Mouse (Mus musculus) heart, embryonic 13.5 days (tissue): ENCODE results near the gene Ggcx. TPM values are rescaled to one million over a fixed set of nuclear protein-coding genes. Genes with fewer than 3 reads are reported as not detected.
"Not testable (repeated sequence)": the region's sequence is repeated elsewhere in the genome, so short reads cannot be mapped to it uniquely, and the experiment has no call there.

ENCODE experiments used
- ATAC-seq: fragments of 200-750 bp; cut with Nextera tagmentation; 2 replicates; pipeline ENCODE4 v1.8.0; 2017; ENCODE audit warnings: moderate TSS enrichment; ENCODE audit not compliant: insufficient number of reproducible peaks, low FRiP score, low TSS enrichment; ENCODE audit errors: extremely low read depth
- H3K27ac ChIP-seq: fragments of 300-500 bp; sonication (generic); replicated peaks from 2 replicates; pipeline ENCODE4 v1.5.1; 2015; ENCODE audit warnings: moderate library complexity, mild to moderate bottlenecking, inconsistent platforms
- H3K27me3 ChIP-seq: fragments of 300-500 bp; sonication (generic); replicated peaks from 2 replicates; pipeline ENCODE4 v1.6.1; 2015; ENCODE audit warnings: mild to moderate bottlenecking, inconsistent platforms
- H3K36me3 ChIP-seq: fragments of 300-500 bp; sonication (generic); 2 replicates; pipeline ENCODE4 v1.6.1; 2015; ENCODE audit warnings: mild to moderate bottlenecking, inconsistent platforms
- H3K4me1 ChIP-seq: fragments of 300-500 bp; sonication (generic); 2 replicates; pipeline ENCODE4 v1.6.1; 2015; ENCODE audit warnings: inconsistent platforms
- H3K4me2 ChIP-seq: fragments of 300-500 bp; sonication (generic); 2 replicates; pipeline ENCODE4 v1.6.1; 2015; ENCODE audit warnings: inconsistent platforms, mild to moderate bottlenecking, moderate library complexity
- H3K4me3 ChIP-seq: fragments of 300-500 bp; sonication (generic); 2 replicates; pipeline ENCODE4 v1.5.1; 2015; ENCODE audit warnings: moderate library complexity, mild to moderate bottlenecking, inconsistent platforms
- H3K9ac ChIP-seq: fragments of 300-500 bp; sonication (generic); 2 replicates; pipeline ENCODE4 v1.6.1; 2015; ENCODE audit warnings: inconsistent platforms, mild to moderate bottlenecking, moderate library complexity
- H3K9me3 ChIP-seq: fragments of 300-500 bp; sonication (generic); 2 replicates; pipeline ENCODE4 v1.6.1; 2016; ENCODE audit warnings: inconsistent platforms
- WGBS: fragments of 180-500 bp; shearing (Covaris S2); methylation state at CpG from one replicate; pipeline ENCODE4 v1.1.7; 2015; ENCODE audit warnings: mixed read lengths; 5-methylcytosine and 5-hydroxymethylcytosine counted together
- polyA plus RNA-seq: library from polyadenylated mRNA; unstranded; fragments of >200 nt; fragmentation: Nextera tagmentation; extraction: Ambion mirVana; gene quantifications from 2 replicates; pipeline ENCODE4 v1.2.1, GENCODE M21; 2015

Gene Ggcx
- polyA plus RNA-seq, 1 experiment from 2014 or later: 28.3 TPM

DNA sequence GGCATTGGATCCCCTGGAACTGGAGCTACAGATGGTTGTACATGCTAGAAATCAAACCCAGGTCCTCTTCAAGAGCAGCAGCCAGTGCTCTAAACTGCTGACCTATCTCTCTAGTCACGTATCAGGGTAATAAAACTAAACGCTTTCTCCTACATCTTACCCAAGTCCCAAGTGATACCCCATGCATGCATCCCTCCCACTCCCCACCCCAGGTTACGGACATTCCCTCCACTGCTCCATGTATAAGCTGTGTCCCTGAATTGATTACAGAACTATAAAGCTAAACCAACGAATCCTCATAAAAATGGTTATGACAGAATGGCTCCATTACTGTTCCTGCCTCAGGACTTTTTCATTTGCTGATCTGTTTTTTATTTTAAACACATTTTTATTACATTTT lies 52.1 kb downstream of the Ggcx start:
- WGBS: 79% methylated on average over 4 of the region's 4 CpGs
- Histone ChIP-seq H3K4me3 (no peak overlapping the region), H3K27me3 (no peaks in the 10 kb centered on the region), H3K4me1 (no peaks in the 10 kb centered on the region), H3K27ac (no peak overlapping the region), H3K4me2 (no peak overlapping the region), H3K36me3 (no peaks in the 10 kb centered on the region), H3K9ac (no peak overlapping the region), H3K9me3 (no peaks in the 10 kb centered on the region)
- ATAC-seq: no peak

DNA sequence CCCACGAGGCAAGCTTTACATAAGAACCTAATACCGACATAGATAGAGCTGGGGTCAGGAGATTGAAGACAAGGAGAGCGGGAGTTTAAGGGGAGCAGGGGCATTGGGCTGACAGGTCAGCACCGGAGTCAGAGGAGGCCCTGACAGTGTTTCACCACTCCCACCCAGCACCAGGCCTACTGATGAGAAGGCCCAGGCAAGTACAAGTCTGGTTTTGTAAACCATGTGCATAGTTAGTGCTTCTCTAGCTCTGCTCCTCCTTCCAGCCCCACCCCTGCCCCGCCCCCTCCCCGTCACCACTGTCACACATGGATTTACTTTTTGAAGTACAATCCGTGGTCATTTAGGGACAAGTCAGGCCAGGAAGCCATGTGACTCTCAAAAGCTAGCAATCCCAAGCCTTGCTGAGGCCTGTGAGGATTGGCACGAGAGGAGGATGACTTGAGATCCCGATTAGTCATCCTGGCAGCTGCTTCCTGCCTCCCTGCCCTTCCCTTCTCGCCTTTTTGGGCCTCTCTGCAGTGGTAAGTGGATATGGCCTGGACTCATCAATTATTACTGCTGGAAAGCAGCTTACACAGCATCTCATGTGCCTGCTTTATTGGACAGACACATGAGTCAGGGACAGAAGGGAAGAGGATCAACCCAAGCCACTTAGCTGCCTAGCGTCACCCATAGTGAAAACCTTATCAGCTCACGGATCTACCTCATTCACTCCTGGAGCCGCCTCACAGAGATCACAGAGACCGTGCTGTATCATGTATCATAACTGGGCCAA lies 59.3 kb downstream of the Ggcx start:
- H3K27me3 ChIP-seq: no peaks in the 10 kb centered on the region
- H3K36me3 ChIP-seq: no peaks in the 10 kb centered on the region
- no peak overlapping the region for H3K9ac ChIP-seq
- no peak overlapping the region for H3K4me3 ChIP-seq
- no peak overlapping the region for H3K4me2 ChIP-seq
- 58% methylated on average over 14 of the region's 14 CpGs for WGBS
- no peak overlapping the region for H3K27ac ChIP-seq
- 0 out of 2 replicates have a peak, but pooled peaks cover 3% of the 10 kb centered on the region for H3K4me1 ChIP-seq
- no peaks in the 10 kb centered on the region for H3K9me3 ChIP-seq
- ATAC-seq: no peak

DNA sequence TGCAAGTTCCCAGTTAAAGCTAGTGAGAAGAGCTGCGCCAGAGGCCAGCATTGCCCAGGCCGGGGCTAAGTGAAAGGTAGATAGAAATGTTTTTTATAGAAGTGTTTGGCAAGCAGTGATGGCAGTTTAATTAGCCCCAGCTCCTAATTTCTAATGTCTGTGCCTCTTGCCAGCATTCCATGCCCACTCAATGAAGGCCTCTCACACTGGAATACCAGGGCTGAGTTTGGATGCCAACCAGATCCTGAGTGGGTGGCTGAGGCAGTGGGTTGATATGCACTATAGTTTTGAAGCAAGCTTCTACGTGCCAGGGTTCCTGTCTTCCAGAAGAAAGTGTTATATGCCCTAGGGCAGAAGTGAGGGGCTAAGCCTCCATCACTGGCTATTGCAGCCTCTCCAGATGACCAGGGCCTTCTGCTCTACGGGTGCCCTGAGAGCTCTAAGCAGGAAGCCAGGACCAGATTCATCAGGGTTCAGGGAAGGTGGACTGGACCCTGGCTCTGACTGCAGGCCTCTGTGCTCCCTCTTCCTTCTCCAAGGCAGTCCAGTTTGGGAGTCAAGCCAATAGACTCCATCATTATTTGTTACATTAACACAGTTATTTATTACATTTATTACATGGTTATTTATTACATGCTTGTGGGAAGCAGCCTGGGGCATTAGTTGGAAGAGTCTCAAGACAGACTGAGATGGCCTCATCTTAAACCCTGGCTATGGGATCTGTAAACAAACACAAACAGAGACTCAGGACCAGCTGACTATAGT lies 61.3 kb downstream of the Ggcx start:
- 72% methylated on average over 4 of the region's 4 CpGs for WGBS
- no peak overlapping the region for H3K27ac ChIP-seq
- no peak overlapping the region for H3K4me3 ChIP-seq
- no peak overlapping the region for H3K9ac ChIP-seq
- no peaks in the 10 kb centered on the region for H3K27me3 ChIP-seq
- 0 out of 2 replicates have a peak, but pooled peaks cover 3% of the 10 kb centered on the region for H3K4me1 ChIP-seq
- no peak; the same call in 1 of the 2 replicates for ATAC-seq
- no peaks in the 10 kb centered on the region for H3K9me3 ChIP-seq
- H3K4me2 ChIP-seq: no peak overlapping the region
- no peaks in the 10 kb centered on the region for H3K36me3 ChIP-seq

GRCm38 (mm10) chr6:72476836-72477235 lies 62.7 kb downstream of the Ggcx start:
- H3K4me2 ChIP-seq: no peak overlapping the region
- H3K9me3 ChIP-seq: no peaks in the 10 kb centered on the region
- no peak for ATAC-seq
- H3K27me3 ChIP-seq: no peaks in the 10 kb centered on the region
- WGBS: 84% methylated on average over 5 of the region's 5 CpGs
- no peak overlapping the region for H3K27ac ChIP-seq
- H3K4me1 ChIP-seq: 0 out of 2 replicates have a peak, but pooled peaks cover 3% of the 10 kb centered on the region
- no peak overlapping the region for H3K9ac ChIP-seq
- H3K36me3 ChIP-seq: no peaks in the 10 kb centered on the region
- H3K4me3 ChIP-seq: no peak overlapping the region

DNA sequence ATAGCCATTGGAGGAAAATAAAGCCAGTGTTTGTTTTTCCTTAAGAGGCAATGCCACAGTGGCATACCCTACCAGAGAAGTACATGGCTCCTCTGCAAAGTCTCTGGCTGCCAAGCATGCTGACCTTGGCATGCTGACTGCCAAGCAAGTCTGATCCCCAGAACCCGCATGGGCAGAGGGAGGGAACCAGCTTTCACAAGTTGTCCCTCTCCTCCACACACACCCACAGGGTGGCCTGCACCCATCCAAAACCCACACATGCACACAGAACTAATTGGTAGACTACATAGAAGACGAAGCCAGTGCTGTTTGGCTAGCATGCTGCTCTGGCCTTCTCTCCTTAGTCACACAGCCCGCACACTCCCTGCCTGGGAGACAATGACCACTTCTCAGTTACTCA lies 63.5 kb downstream of the Ggcx start:
- Histone ChIP-seq H3K27ac (no peak overlapping the region), H3K9me3 (no peaks in the 10 kb centered on the region), H3K36me3 (no peaks in the 10 kb centered on the region), H3K4me3 (no peak overlapping the region), H3K27me3 (no peaks in the 10 kb centered on the region), H3K4me1 (0 out of 2 replicates have a peak, but pooled peaks cover 3% of the 10 kb centered on the region), H3K4me2 (no peak overlapping the region), H3K9ac (no peak overlapping the region)
- no peak for ATAC-seq
- WGBS: 79% methylated on average over 3 of the region's 3 CpGs

GRCm38 (mm10) chr6:72478691-72479090 lies 64.6 kb downstream of the Ggcx start:
- H3K4me1 ChIP-seq, H3K36me3 ChIP-seq, H3K27ac ChIP-seq, ATAC-seq, H3K27me3 ChIP-seq, H3K9ac ChIP-seq, H3K4me3 ChIP-seq, H3K9me3 ChIP-seq, H3K4me2 ChIP-seq: not testable (repeated sequence)
- 88% methylated on average over 3 of the region's 3 CpGs for WGBS

DNA sequence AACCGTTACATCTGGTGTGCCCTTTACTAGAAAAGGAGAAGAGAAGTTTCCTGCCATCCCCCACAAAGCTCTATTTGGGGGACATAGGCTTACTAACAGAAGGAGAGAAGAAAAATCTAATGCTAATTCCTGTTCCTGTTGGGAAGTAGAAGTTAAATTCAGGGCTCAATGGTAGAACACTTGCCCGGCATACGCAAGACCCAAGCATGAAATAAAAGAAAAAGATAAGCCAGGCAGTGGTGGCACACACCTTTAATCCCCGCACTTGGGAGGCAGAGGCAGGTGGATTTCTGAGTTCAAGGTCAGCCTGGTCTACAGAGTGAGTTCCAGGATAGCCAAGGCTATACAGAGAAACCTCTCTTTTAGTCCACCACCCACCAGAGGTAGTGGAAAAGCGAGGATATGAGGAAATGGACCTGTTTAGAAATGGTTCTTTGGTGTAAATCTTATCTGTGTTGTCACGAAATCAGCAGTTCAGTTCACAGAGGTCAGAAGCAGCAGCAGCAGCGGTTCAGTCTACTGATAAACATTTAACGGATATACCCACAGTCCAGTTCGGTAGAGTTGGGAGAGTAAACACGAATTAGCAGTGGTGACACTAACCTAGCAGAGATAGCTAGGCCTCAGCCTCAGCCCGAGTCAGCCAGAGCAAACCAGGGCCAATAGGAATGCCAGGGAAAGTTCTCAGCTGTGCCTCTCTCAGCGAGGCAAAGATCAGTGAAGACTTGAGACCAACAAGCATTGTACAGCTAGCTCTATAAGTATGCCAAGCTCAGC lies 65.7 kb downstream of the Ggcx start:
- no peaks in the 10 kb centered on the region for H3K36me3 ChIP-seq
- H3K9ac ChIP-seq: no peak overlapping the region
- no peak for ATAC-seq
- H3K27me3 ChIP-seq: no peaks in the 10 kb centered on the region
- H3K9me3 ChIP-seq: no peaks in the 10 kb centered on the region
- no peaks in the 10 kb centered on the region for H3K4me1 ChIP-seq
- no peak overlapping the region for H3K4me3 ChIP-seq
- WGBS: 68% methylated on average over 12 of the region's 12 CpGs
- H3K27ac ChIP-seq: no peak overlapping the region
- H3K4me2 ChIP-seq: no peak overlapping the region

- 67% methylated on average over 2 of the region's 2 CpGs for WGBS
- ATAC-seq: no peak
- Histone ChIP-seq H3K4me1 (no peaks in the 10 kb centered on the region), H3K36me3 (no peaks in the 10 kb centered on the region), H3K27me3 (no peaks in the 10 kb centered on the region), H3K4me3 (no peak overlapping the region), H3K4me2 (no peak overlapping the region), H3K9me3 (no peaks in the 10 kb centered on the region), H3K27ac (no peak overlapping the region), H3K9ac (no peak overlapping the region)
Measured at GRCm38 (mm10) chr6:72480422-72480702, 66.3 kb downstream of the Ggcx start.

Other genes with a start within 250 kb of the Ggcx start
- gene Atoh8, start 178.7 kb upstream of the Ggcx start, polyA plus RNA-seq: 13.3 and 13.7 TPM in 2 replicates
- gene Sftpb, start 109.7 kb upstream of the Ggcx start, polyA plus RNA-seq: 0.17 and 1.1 TPM in 2 replicates
- 30.7 TPM in 2 replicates for gene Usp39, start 69.1 kb upstream of the Ggcx start, polyA plus RNA-seq
- 16.8 and 17.9 TPM in 2 replicates for gene 0610030E20Rik, start 67.0 kb upstream of the Ggcx start, polyA plus RNA-seq
- gene Tmem150a, start 58.9 kb upstream of the Ggcx start, polyA plus RNA-seq: 13.4 and 15.1 TPM in 2 replicates
- gene Rnf181, start 47.4 kb upstream of the Ggcx start, polyA plus RNA-seq: 88.4 and 104 TPM in 2 replicates
- gene Vamp5, start 33.8 kb upstream of the Ggcx start, polyA plus RNA-seq: 42.7 and 53.4 TPM in 2 replicates
- 127 and 150 TPM in 2 replicates for gene Vamp8, start 23.6 kb upstream of the Ggcx start, polyA plus RNA-seq
- gene Mat2a, start 25.2 kb downstream of the Ggcx start, polyA plus RNA-seq: 264 and 267 TPM in 2 replicates
- 0.21 TPM in 1 of 2 replicates, not detected in the other for gene Sh2d6, start 107.4 kb downstream of the Ggcx start, polyA plus RNA-seq
- 25.1 and 25.4 TPM in 2 replicates for gene Capg, start 130.1 kb downstream of the Ggcx start, polyA plus RNA-seq
- gene Elmod3, start 184.1 kb downstream of the Ggcx start, polyA plus RNA-seq: 10.6 and 11.8 TPM in 2 replicates
- 18.3 and 20.1 TPM in 2 replicates for gene Retsat, start 184.2 kb downstream of the Ggcx start, polyA plus RNA-seq
- gene Tgoln1, start 202.7 kb downstream of the Ggcx start, polyA plus RNA-seq: 21.5 and 24.0 TPM in 2 replicates